Mouse (Mus musculus): Measurements from ENCODE around the gene Fubp1.

DNA sequence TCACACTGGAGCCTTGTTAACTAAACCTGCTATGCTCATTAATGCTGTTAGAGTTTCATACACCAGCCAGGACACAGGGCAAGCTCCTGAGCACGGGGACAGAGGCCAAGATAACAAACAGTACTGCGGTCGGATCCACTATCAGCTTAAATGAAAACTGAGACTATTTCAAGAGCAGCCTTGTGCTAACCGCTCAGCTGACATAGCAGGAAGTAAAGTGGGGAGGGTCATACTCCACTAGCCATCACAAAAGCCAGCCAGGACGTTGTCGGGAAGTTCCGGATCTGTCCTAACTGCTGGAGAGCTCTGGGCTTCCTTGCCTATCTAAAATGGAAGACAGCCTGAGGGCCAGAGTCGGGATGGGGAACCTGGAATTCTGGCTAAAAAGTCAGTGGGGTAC, 51.7 kb downstream of the Fubp1 start:
- no peak for TF ChIP-seq CTCF (IDR thresholded peaks at IDR 0.05; ENCODE audit: borderline replicate concordance, control insufficient read depth, extremely low read depth, insufficient read depth, low read length, poor library complexity)
- no peak for TF ChIP-seq POLR2A (IDR thresholded peaks at IDR 0.05; ENCODE audit: control insufficient read depth, extremely low read depth, insufficient read depth, low read length, poor library complexity)
